Mouse (Mus musculus): Measurements from ENCODE around the gene Lrrc71.

DNA sequence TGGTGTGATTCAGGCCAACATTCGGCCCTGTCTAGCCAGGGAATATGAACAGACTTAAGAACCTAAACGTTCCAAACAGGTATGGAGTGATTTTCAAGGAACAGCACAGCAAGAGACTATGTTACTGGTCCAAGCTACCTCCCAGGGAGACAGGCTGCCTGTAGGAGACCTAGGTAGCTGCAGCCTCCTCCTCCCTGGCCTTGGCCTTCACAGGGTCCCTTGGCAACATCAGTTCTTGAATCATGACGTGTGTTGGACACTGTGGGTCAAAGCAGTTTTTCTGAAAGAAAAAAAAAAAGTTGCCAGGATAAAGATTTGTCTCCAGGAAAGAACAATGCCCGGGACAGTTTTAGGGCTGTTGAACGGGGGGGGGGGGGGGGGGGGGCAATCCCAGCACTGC is 9.5 kb downstream of the Lrrc71 start:
- TF ChIP-seq CTCF (IDR thresholded peaks at IDR 0.05; ENCODE audit: low read depth) (no peak), EP300 (IDR thresholded peaks at IDR 0.05; ENCODE audit: low read depth) (no peak)
